In the genomic region with DNA sequence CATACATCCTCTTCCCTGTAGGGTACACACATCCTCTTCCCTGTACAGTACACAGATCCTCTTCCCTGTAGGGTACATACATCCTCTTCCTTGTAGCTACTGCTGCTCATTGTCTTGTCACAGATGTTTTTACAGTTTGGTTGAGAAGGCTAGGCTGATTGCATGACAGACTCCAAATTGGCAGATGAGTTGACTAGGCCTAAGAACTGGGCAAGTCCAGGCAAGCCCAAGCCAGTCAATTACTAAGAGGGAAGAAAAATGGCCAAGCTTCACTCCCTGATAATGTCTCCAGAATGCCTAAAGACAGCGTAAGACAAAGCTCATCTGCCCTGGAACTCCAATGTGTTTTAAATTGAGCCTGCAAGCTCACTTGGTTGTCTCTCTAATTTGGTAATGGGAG, we compare ENCODE assay signal across 34 mouse cellular contexts. TPM values are rescaled to one million over a fixed set of nuclear protein-coding genes. Genes with fewer than 3 reads are reported as not detected.
"Had no signal": no experiment of that assay in that cellular context is flagged by ENCODE, and none has a peak within 500 bp of the region (broad histone marks: within the 10 kb centered on the region; RNA-seq: fewer than 3 reads in every experiment).

No protein-coding gene starts in this region.

- H3K9me3 ChIP-seq: limb, embryonic 10.5 days; limb, embryonic 12.5 days; limb, embryonic 13.5 days; limb, embryonic 15.5 days; liver, embryonic 12.5 days; liver, embryonic 13.5 days; liver, embryonic 15.5 days; lung, embryonic 15.5 days; midbrain, embryonic 10.5 days; midbrain, embryonic 12.5 days; midbrain, embryonic 13.5 days; midbrain, embryonic 15.5 days; neural tube, embryonic 12.5 days had no signal

- DNase-seq: left cerebral cortex, postnatal 4 days; liver; liver, embryonic 13.5 days; liver, postnatal 0 days; lung, adult 18-20 months; lung, adult 2 months; lung, embryonic 14.5 days; lung, postnatal 10 days; lung, postnatal 14 days; lung, postnatal 36 days; lung, postnatal 4 days; midbrain, embryonic 14.5 days had no signal

- H3K27ac ChIP-seq: limb, embryonic 10.5 days; limb, embryonic 12.5 days; limb, embryonic 13.5 days; limb, embryonic 15.5 days; liver, embryonic 12.5 days; liver, embryonic 13.5 days; liver, embryonic 14.5 days; liver, embryonic 15.5 days; lung, embryonic 15.5 days; macrophage; midbrain, embryonic 10.5 days; midbrain, embryonic 12.5 days; midbrain, embryonic 13.5 days; midbrain, embryonic 15.5 days; neural tube, embryonic 12.5 days had no signal

- H3K27me3 ChIP-seq: limb, embryonic 12.5 days; limb, embryonic 13.5 days; limb, embryonic 15.5 days; liver, embryonic 12.5 days; liver, embryonic 13.5 days; liver, embryonic 15.5 days; lung, embryonic 15.5 days; megakaryocyte, embryonic 14.5 days; midbrain, embryonic 12.5 days; midbrain, embryonic 13.5 days; midbrain, embryonic 15.5 days; neural tube, embryonic 12.5 days had no signal

- ATAC-seq: liver, embryonic 12.5 days; liver, postnatal 0 days; lung, postnatal 0 days; midbrain, embryonic 13.5 days; midbrain, embryonic 15.5 days; midbrain, embryonic 16.5 days had no signal

- H3K9ac ChIP-seq: limb, embryonic 12.5 days; limb, embryonic 13.5 days; limb, embryonic 15.5 days; liver, embryonic 12.5 days; liver, embryonic 13.5 days; liver, embryonic 14.5 days; liver, embryonic 15.5 days; liver, postnatal 0 days; lung, embryonic 14.5 days; lung, embryonic 15.5 days; midbrain, embryonic 12.5 days; midbrain, embryonic 13.5 days; midbrain, embryonic 15.5 days; neural tube, embryonic 12.5 days had no signal

- H3K36me3 ChIP-seq: limb, embryonic 10.5 days; liver, embryonic 12.5 days; liver, embryonic 13.5 days; liver, embryonic 15.5 days; lung, embryonic 15.5 days; midbrain, embryonic 10.5 days; midbrain, embryonic 12.5 days; midbrain, embryonic 13.5 days; midbrain, embryonic 15.5 days; neural tube, embryonic 12.5 days had no signal

- H3K4me2 ChIP-seq: limb, embryonic 12.5 days; limb, embryonic 13.5 days; limb, embryonic 15.5 days; liver, embryonic 11.5 days; liver, embryonic 12.5 days; liver, embryonic 13.5 days; liver, embryonic 15.5 days; lung, embryonic 14.5 days; lung, embryonic 15.5 days; midbrain, embryonic 11.5 days; midbrain, embryonic 12.5 days; midbrain, embryonic 13.5 days; midbrain, embryonic 15.5 days; neural tube, embryonic 12.5 days had no signal

- H3K4me3 ChIP-seq: limb, embryonic 10.5 days; limb, embryonic 12.5 days; limb, embryonic 13.5 days; limb, embryonic 15.5 days; liver, embryonic 12.5 days; liver, embryonic 13.5 days; liver, embryonic 15.5 days; lung, embryonic 15.5 days; megakaryocyte, embryonic 14.5 days; midbrain, embryonic 10.5 days; midbrain, embryonic 12.5 days; midbrain, embryonic 13.5 days; midbrain, embryonic 15.5 days; myocyte; neural tube, embryonic 12.5 days had no signal

- H3K4me1 ChIP-seq: limb, embryonic 10.5 days; limb, embryonic 12.5 days; limb, embryonic 13.5 days; limb, embryonic 15.5 days; liver, embryonic 12.5 days; liver, embryonic 13.5 days; liver, embryonic 15.5 days; lung, embryonic 15.5 days; megakaryocyte, embryonic 14.5 days; midbrain, embryonic 10.5 days; midbrain, embryonic 12.5 days; midbrain, embryonic 13.5 days; neural tube, embryonic 12.5 days had no signal

RNA-seq across cellular contexts. Expression of a gene that starts 36.9 kb away (rescaled TPM):
- total RNA-seq: megakaryocyte-erythroid progenitor cell, adult 5-6 weeks; monocyte, adult 5-6 weeks had no signal
